ENCODE assay signal across 9 mouse cellular contexts in the genomic region with DNA sequence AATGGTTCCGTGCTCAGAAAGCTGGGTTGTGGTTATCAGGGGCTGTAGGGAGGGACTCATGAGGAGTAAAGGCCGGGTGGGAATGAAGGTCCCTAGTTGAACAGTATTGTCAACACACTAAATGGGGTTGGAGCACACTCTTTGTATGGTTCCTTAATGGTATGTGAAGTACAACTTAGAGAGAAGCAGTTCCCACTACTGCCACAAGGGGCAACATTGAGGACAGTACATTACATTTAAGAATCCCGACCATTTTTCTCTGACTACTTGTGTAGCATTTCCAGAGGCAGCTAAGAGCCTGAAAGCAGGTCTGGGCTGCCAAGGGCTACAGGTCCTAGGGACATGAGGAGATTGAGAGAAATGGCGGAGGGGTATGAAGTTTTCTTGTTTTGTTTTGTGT. TPM values are rescaled to one million over a fixed set of nuclear protein-coding genes. Genes with fewer than 3 reads are reported as not detected.
DNase-seq lines count a peak whose midpoint lies in the region; ATAC-seq lines count a peak whose summit lies in the region.
"Had no signal": no experiment of that assay in that cellular context is flagged by ENCODE, and none has a peak within 500 bp of the region (broad histone marks: within the 10 kb centered on the region; RNA-seq: fewer than 3 reads in every experiment).

No protein-coding gene starts in this region.

- intact Hi-C loops in heart, postnatal 25 days (cut with DNase I), result loop anchor here (2.0 to 5.0 kb wide), 2 partner anchors 64 to 94 kb away; a partner anchor contains a TSS

- H3K27ac ChIP-seq in forebrain, embryonic 14.5 days (ENCODE audit: low read depth, low read length), result no peak overlapping the region

- H3K36me3 ChIP-seq in forebrain, embryonic 14.5 days (ENCODE audit: control insufficient read depth, insufficient read depth, low read length), result no peaks in the 10 kb centered on the region

- H3K27me3 ChIP-seq in forebrain, embryonic 14.5 days (replicated peaks; ENCODE audit: control insufficient read depth, insufficient read depth, low read length), result no peaks in the 10 kb centered on the region

- peak; percentile 26 for DNase-seq in heart, adult 8-10 months (ENCODE audit: low spot score)
- no peak for DNase-seq in heart, postnatal 25 days (ENCODE audit: low spot score)
- DNase-seq in brain, adult 2 months (ENCODE audit: low read depth, low spot score), result peak; percentile 79
- DNase-seq in forebrain, embryonic 14.5 days (ENCODE audit: low spot score), result peak; percentile 86
- peak; percentile 64 to 68 for DNase-seq in layer of hippocampus, postnatal 10 days (ENCODE audit: low spot score in 2 of 2)
- peak; percentile 77 for DNase-seq in thymus, postnatal 0 days (ENCODE audit: low spot score)

- H3K9ac ChIP-seq in forebrain, embryonic 14.5 days (ENCODE audit: low read length), result no peak overlapping the region

- no peaks in the 10 kb centered on the region for H3K9me3 ChIP-seq in forebrain, embryonic 14.5 days (replicated peaks; ENCODE audit: control insufficient read depth, low read length)

- no peak overlapping the region for H3K4me2 ChIP-seq in forebrain, embryonic 14.5 days (ENCODE audit: low read length)

- 28% methylated on average over 4 of the region's 4 CpGs for WGBS in forebrain, embryonic 14.5 days

- no peak overlapping the region for H3K4me3 ChIP-seq in forebrain, embryonic 14.5 days (ENCODE audit: low read depth, low read length)

- ATAC-seq in CD4-positive, CD25-positive, alpha-beta regulatory T cell, adult 4 months, result peak; percentile 69
- ATAC-seq in forebrain, embryonic 14.5 days, result no peak
- ATAC-seq in monocyte, adult 5-6 weeks (replicated peaks; ENCODE audit: insufficient number of reproducible peaks, low FRiP score, low TSS enrichment, poor library complexity, severe bottlenecking), result peak; percentile 71

- H3K4me1 ChIP-seq in forebrain, embryonic 14.5 days (ENCODE audit: control insufficient read depth, insufficient read depth, low read length), result no peaks in the 10 kb centered on the region

RNA-seq across cellular contexts. Expression of a gene that starts 2.5 kb away (rescaled TPM):
- total RNA-seq in heart, adult 8-10 months (2022), result not detected
- not detected for total RNA-seq in heart, postnatal 25 days (2021)
- polyA plus RNA-seq in CD4-positive, CD25-positive, alpha-beta regulatory T cell, adult 4 months (2017; shearing (Covaris generic)), result not detected
- polyA plus RNA-seq in forebrain, embryonic 14.5 days (2014; fragmentation: Nextera tagmentation; extraction: Ambion mirVana), result not detected in 2 replicates
- under 1 TPM; 0.21 to 0.45 TPM for total RNA-seq in layer of hippocampus, postnatal 10 days (2021)
- not detected in 3 replicates for total RNA-seq in monocyte, adult 5-6 weeks (2017)
- polyA plus RNA-seq in thymus, postnatal 0 days (2015; fragmentation: Nextera tagmentation; extraction: Ambion mirVana), result 0.12 and 0.14 TPM in 2 replicates
- total RNA-seq: layer of hippocampus, adult 8-10 months had no signal

RNA-seq across cellular contexts. Expression of a gene that starts 2.8 kb away (rescaled TPM):
- total RNA-seq in heart, adult 8-10 months (2022), result under 1 TPM in 2 of 4 experiments, not detected in 2; 0.14 to 0.16 TPM
- total RNA-seq in heart, postnatal 25 days (2021), result not detected
- 1 to 10 TPM; 5.6 to 5.7 TPM for polyA plus RNA-seq in CD4-positive, CD25-positive, alpha-beta regulatory T cell, adult 4 months (2017; shearing (Covaris generic))
- polyA plus RNA-seq in forebrain, embryonic 14.5 days (2014; fragmentation: Nextera tagmentation; extraction: Ambion mirVana), result 0.31 and 0.66 TPM in 2 replicates
- total RNA-seq in layer of hippocampus, postnatal 10 days (2021), result 1 to 10 TPM; 2.2 to 3.1 TPM
- total RNA-seq in monocyte, adult 5-6 weeks (2017), result not detected in 3 replicates
- 0.28 and 0.42 TPM in 2 replicates for polyA plus RNA-seq in thymus, postnatal 0 days (2015; fragmentation: Nextera tagmentation; extraction: Ambion mirVana)

RNA-seq across cellular contexts. Expression of a gene that starts 5.3 kb away (rescaled TPM):
- total RNA-seq in heart, adult 8-10 months (2022), result not detected
- not detected for total RNA-seq in heart, postnatal 25 days (2021)
- not detected for polyA plus RNA-seq in CD4-positive, CD25-positive, alpha-beta regulatory T cell, adult 4 months (2017; shearing (Covaris generic))
- not detected in 2 replicates for polyA plus RNA-seq in forebrain, embryonic 14.5 days (2014; fragmentation: Nextera tagmentation; extraction: Ambion mirVana)
- total RNA-seq in layer of hippocampus, postnatal 10 days (2021), result not detected
- not detected in 3 replicates for total RNA-seq in monocyte, adult 5-6 weeks (2017)
- polyA plus RNA-seq in thymus, postnatal 0 days (2015; fragmentation: Nextera tagmentation; extraction: Ambion mirVana), result 0.40 and 0.48 TPM in 2 replicates

RNA-seq across cellular contexts. Expression of a gene that starts 12.2 kb away (rescaled TPM):
- 100 to 1,000 TPM; 321 to 411 (median 362) TPM for total RNA-seq in heart, adult 8-10 months (2022)
- total RNA-seq in heart, postnatal 25 days (2021), result 100 to 1,000 TPM; 353 to 372 TPM
- polyA plus RNA-seq in CD4-positive, CD25-positive, alpha-beta regulatory T cell, adult 4 months (2017; shearing (Covaris generic)), result 100 to 1,000 TPM; 600 to 664 TPM
- 1,202 and 1,508 TPM in 2 replicates for polyA plus RNA-seq in forebrain, embryonic 14.5 days (2014; fragmentation: Nextera tagmentation; extraction: Ambion mirVana)
- 100 to 1,000 TPM; 402 to 410 TPM for total RNA-seq in layer of hippocampus, postnatal 10 days (2021)
- total RNA-seq in monocyte, adult 5-6 weeks (2017), result 89.4 to 137 TPM (median 96.5 TPM) in 3 replicates
- 1,085 and 1,139 TPM in 2 replicates for polyA plus RNA-seq in thymus, postnatal 0 days (2015; fragmentation: Nextera tagmentation; extraction: Ambion mirVana)

RNA-seq across cellular contexts. Expression of a gene that starts 26.7 kb away (rescaled TPM):
- total RNA-seq in heart, adult 8-10 months (2022), result not detected
- total RNA-seq in heart, postnatal 25 days (2021), result not detected
- polyA plus RNA-seq in CD4-positive, CD25-positive, alpha-beta regulatory T cell, adult 4 months (2017; shearing (Covaris generic)), result not detected
- not detected in 2 replicates for polyA plus RNA-seq in forebrain, embryonic 14.5 days (2014; fragmentation: Nextera tagmentation; extraction: Ambion mirVana)
- total RNA-seq in layer of hippocampus, postnatal 10 days (2021), result not detected
- not detected in 3 replicates for total RNA-seq in monocyte, adult 5-6 weeks (2017)
- polyA plus RNA-seq in thymus, postnatal 0 days (2015; fragmentation: Nextera tagmentation; extraction: Ambion mirVana), result not detected in 2 replicates
- total RNA-seq: layer of hippocampus, adult 8-10 months had no signal
